Mouse (Mus musculus) forebrain, embryonic 13.5 days (tissue): ENCODE results near the gene Dpyd. TPM values are rescaled to one million over a fixed set of nuclear protein-coding genes. Genes with fewer than 3 reads are reported as not detected.
A peak's percentile ranks its signal among the peaks of the same experiment; 100 is the strongest.

Source experiments
- ATAC-seq: fragments of 200-750 bp; cut with Nextera tagmentation; 2 replicates; pipeline ENCODE4 v1.8.0; 2017
- H3K27ac ChIP-seq: fragments of 300-500 bp; sonication (generic); 2 replicates; pipeline ENCODE4 v1.5.1; 2015; ENCODE audit warnings: inconsistent platforms, mild to moderate bottlenecking, moderate library complexity
- H3K27me3 ChIP-seq: fragments of 300-500 bp; sonication (generic); 2 replicates; pipeline ENCODE4 v1.6.1; 2015; ENCODE audit warnings: mild to moderate bottlenecking, inconsistent platforms
- H3K36me3 ChIP-seq: fragments of 300-500 bp; sonication (generic); 2 replicates; pipeline ENCODE4 v1.6.1; 2015; ENCODE audit warnings: mild to moderate bottlenecking, inconsistent platforms; ENCODE audit not compliant: poor library complexity, severe bottlenecking
- H3K4me1 ChIP-seq: fragments of 300-500 bp; sonication (generic); 2 replicates; pipeline ENCODE4 v1.6.1; 2015; ENCODE audit warnings: inconsistent platforms
- H3K4me2 ChIP-seq: fragments of 300-500 bp; sonication (generic); 2 replicates; pipeline ENCODE4 v1.6.1; 2015; ENCODE audit warnings: inconsistent platforms, mild to moderate bottlenecking, moderate library complexity
- H3K4me3 ChIP-seq: fragments of 300-500 bp; sonication (generic); 2 replicates; pipeline ENCODE4 v1.5.1; 2015; ENCODE audit warnings: mild to moderate bottlenecking, inconsistent platforms
- H3K9ac ChIP-seq: fragments of 300-500 bp; sonication (generic); 2 replicates; pipeline ENCODE4 v1.6.1; 2015; ENCODE audit warnings: mild to moderate bottlenecking, inconsistent platforms
- H3K9me3 ChIP-seq: fragments of 300-500 bp; sonication (generic); replicated peaks from 2 replicates; pipeline ENCODE4 v1.6.1; 2016; ENCODE audit warnings: inconsistent platforms
- WGBS: fragments of 180-500 bp; shearing (Covaris S2); methylation state at CpG from one replicate; pipeline ENCODE4 v1.1.7; 2015; 5-methylcytosine and 5-hydroxymethylcytosine counted together
- polyA plus RNA-seq: library from polyadenylated mRNA; unstranded; fragments of >200 nt; fragmentation: Nextera tagmentation; extraction: Ambion mirVana; gene quantifications from 2 replicates; pipeline ENCODE4 v1.2.1, GENCODE M21; 2015

Gene Dpyd
- polyA plus RNA-seq, 1 experiment from 2014 or later = 5.7 TPM

GRCm38 (mm10) chr3:118601689-118602640 lies 40.0 kb downstream of the Dpyd start:
- ATAC-seq = no peak

GRCm38 (mm10) chr3:118608708-118609107 lies 46.8 kb downstream of the Dpyd start:
- no peaks in the 10 kb centered on the region for H3K9me3 ChIP-seq
- no peak overlapping the region for H3K9ac ChIP-seq
- no peaks in the 10 kb centered on the region for H3K4me1 ChIP-seq
- no peak overlapping the region for H3K4me3 ChIP-seq
- H3K27me3 ChIP-seq = no peaks in the 10 kb centered on the region
- H3K36me3 ChIP-seq = no peaks in the 10 kb centered on the region
- H3K4me2 ChIP-seq = no peak overlapping the region
- H3K27ac ChIP-seq = no peak overlapping the region
- ATAC-seq = peak; percentile 36; the same call in 1 of the 2 replicates
- WGBS = 48% methylated on average over 4 of the region's 4 CpGs

More at GRCm38 (mm10) chr3:118601689-118602640, 40.0 kb downstream of the Dpyd start:
- Histone ChIP-seq H3K36me3 (no peaks in the 10 kb centered on the region), H3K4me1 (no peaks in the 10 kb centered on the region), H3K4me3 (no peak overlapping the region), H3K9me3 (no peaks in the 10 kb centered on the region), H3K9ac (no peak overlapping the region), H3K27ac (no peak overlapping the region), H3K4me2 (no peak overlapping the region), H3K27me3 (no peaks in the 10 kb centered on the region)
- WGBS = 91% methylated on average over 7 of the region's 7 CpGs

- Histone ChIP-seq H3K27me3 (peaks cover 3% of the 10 kb centered on the region; the same call in 1 of the 2 replicates), H3K9ac (no peak overlapping the region), H3K4me2 (no peak overlapping the region), H3K27ac (no peak overlapping the region), H3K9me3 (no peaks in the 10 kb centered on the region), H3K36me3 (no peaks in the 10 kb centered on the region), H3K4me1 (peaks cover 15% of the 10 kb centered on the region), H3K4me3 (no peak overlapping the region)
- ATAC-seq = peak; percentile 95
- 20% methylated on average over 9 of the region's 9 CpGs for WGBS
These were observed 64.8 kb downstream of the Dpyd start for GRCm38 (mm10) chr3:118626455-118627375.

GRCm38 (mm10) chr3:118629737-118630136 lies 67.8 kb downstream of the Dpyd start:
- peaks cover 15% of the 10 kb centered on the region for H3K4me1 ChIP-seq
- H3K27me3 ChIP-seq = peaks cover 3% of the 10 kb centered on the region; the same call in 1 of the 2 replicates
- H3K27ac ChIP-seq = no peak overlapping the region
- H3K4me3 ChIP-seq = no peak overlapping the region
- no peaks in the 10 kb centered on the region for H3K36me3 ChIP-seq
- no peak overlapping the region for H3K9ac ChIP-seq
- no peak overlapping the region for H3K4me2 ChIP-seq
- no peak for ATAC-seq
- no peaks in the 10 kb centered on the region for H3K9me3 ChIP-seq
- WGBS = 93% methylated on average over 1 of the region's 1 CpGs

GRCm38 (mm10) chr3:118646024-118646570 lies 84.2 kb downstream of the Dpyd start:
- Histone ChIP-seq H3K4me3 (no peak overlapping the region), H3K4me2 (no peak overlapping the region), H3K9me3 (no peaks in the 10 kb centered on the region), H3K4me1 (no peaks in the 10 kb centered on the region), H3K27me3 (no peaks in the 10 kb centered on the region), H3K27ac (no peak overlapping the region), H3K36me3 (no peaks in the 10 kb centered on the region), H3K9ac (no peak overlapping the region)
- ATAC-seq = no peak
- WGBS = 67% methylated on average over 10 of the region's 10 CpGs

GRCm38 (mm10) chr3:118663987-118664692 lies 102.2 kb downstream of the Dpyd start:
- no peaks in the 10 kb centered on the region for H3K27me3 ChIP-seq
- H3K27ac ChIP-seq = no peak overlapping the region
- peak; percentile 69 for ATAC-seq
- WGBS = 28% methylated on average over 5 of the region's 5 CpGs
- no peak overlapping the region for H3K4me2 ChIP-seq
- H3K36me3 ChIP-seq = no peaks in the 10 kb centered on the region
- peaks cover 9% of the 10 kb centered on the region for H3K4me1 ChIP-seq
- no peaks in the 10 kb centered on the region for H3K9me3 ChIP-seq
- H3K9ac ChIP-seq = no peak overlapping the region
- H3K4me3 ChIP-seq = no peak overlapping the region

- H3K4me3 ChIP-seq = no peak overlapping the region
- ATAC-seq = peak; percentile 75
- 13% methylated on average over 10 of the region's 10 CpGs for WGBS
These were observed 112.3 kb downstream of the Dpyd start for GRCm38 (mm10) chr3:118674121-118674745.

GRCm38 (mm10) chr3:118675441-118675840 lies 113.5 kb downstream of the Dpyd start:
- peak; percentile 60; the same call in 1 of the 2 replicates for ATAC-seq
- H3K36me3 ChIP-seq = no peaks in the 10 kb centered on the region
- no peak overlapping the region for H3K9ac ChIP-seq
- H3K27me3 ChIP-seq = no peaks in the 10 kb centered on the region
- no peak overlapping the region for H3K27ac ChIP-seq
- H3K4me1 ChIP-seq = peaks cover 16% of the 10 kb centered on the region
- H3K9me3 ChIP-seq = no peaks in the 10 kb centered on the region
- no peak overlapping the region for H3K4me2 ChIP-seq
- no peak overlapping the region for H3K4me3 ChIP-seq
- 2% methylated on average over 1 of the region's 1 CpGs for WGBS

More at GRCm38 (mm10) chr3:118674121-118674745, 112.3 kb downstream of the Dpyd start:
- no peak overlapping the region for H3K9ac ChIP-seq
- H3K4me2 ChIP-seq = peak overlapping the region; percentile 49
- H3K36me3 ChIP-seq = no peaks in the 10 kb centered on the region
- H3K9me3 ChIP-seq = no peaks in the 10 kb centered on the region
- peaks cover 16% of the 10 kb centered on the region for H3K4me1 ChIP-seq
- H3K27me3 ChIP-seq = no peaks in the 10 kb centered on the region
- no peak overlapping the region for H3K27ac ChIP-seq

GRCm38 (mm10) chr3:118676052-118676777 lies 114.3 kb downstream of the Dpyd start:
- Histone ChIP-seq H3K4me2 (no peak overlapping the region), H3K9ac (no peak overlapping the region), H3K36me3 (no peaks in the 10 kb centered on the region), H3K27me3 (no peaks in the 10 kb centered on the region), H3K9me3 (no peaks in the 10 kb centered on the region), H3K4me1 (peaks cover 16% of the 10 kb centered on the region), H3K27ac (no peak overlapping the region), H3K4me3 (no peak overlapping the region)
- WGBS = 30% methylated on average over 7 of the region's 7 CpGs
- ATAC-seq = peak; percentile 55; the same call in 1 of the 2 replicates

GRCm38 (mm10) chr3:118680803-118681202 lies 118.9 kb downstream of the Dpyd start:
- Histone ChIP-seq H3K4me1 (peaks cover 5% of the 10 kb centered on the region; the same call in 1 of the 2 replicates), H3K9ac (no peak overlapping the region), H3K36me3 (no peaks in the 10 kb centered on the region), H3K27ac (no peak overlapping the region), H3K27me3 (no peaks in the 10 kb centered on the region), H3K9me3 (no peaks in the 10 kb centered on the region), H3K4me2 (no peak overlapping the region), H3K4me3 (no peak overlapping the region)
- ATAC-seq = no peak
- 53% methylated on average over 4 of the region's 4 CpGs for WGBS
